Mouse (Mus musculus): ENCODE data around the gene Gm21985. TPM values are rescaled to one million over a fixed set of nuclear protein-coding genes. Genes with fewer than 3 reads are reported as not detected.

Gm21985 gene
- total RNA-seq, 2 experiments from 2014 or later: 3.7 TPM; not detected in 1

DNA sequence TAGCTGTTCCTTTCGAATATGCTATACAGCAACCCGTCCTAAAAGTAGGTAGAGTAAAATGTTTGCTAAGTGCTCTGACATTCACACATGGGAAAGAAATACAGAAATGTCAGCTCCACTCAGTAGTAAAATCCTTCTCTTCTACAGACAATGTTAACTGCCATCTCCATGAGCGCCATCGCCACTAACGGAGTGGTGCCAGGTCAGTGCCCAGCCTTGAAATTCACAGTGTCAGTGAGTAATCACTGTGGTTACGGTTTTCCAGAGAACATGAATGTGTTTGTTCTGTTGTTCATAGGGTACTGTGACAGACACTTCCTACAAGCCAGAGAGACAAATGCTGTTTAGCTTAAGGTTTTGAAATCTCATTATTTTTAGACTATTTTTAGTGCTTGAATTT is 71.1 kb downstream of the Gm21985 start:
- TF ChIP-seq CTCF (IDR thresholded peaks at IDR 0.05): no peak
- no peak for DNase-seq (ENCODE audit: extremely low spot score in 1 of 2, low spot score in 2 of 2)
- intact Hi-C loops (cut with DNase I): loop anchor here (10.0 kb wide), 2 partner anchors 72 to 142 kb away; partner anchors contain the start of genes Gm21985, Nop10 and Slc12a6
- no peak overlapping the region for H3K4me3 ChIP-seq
- H3K27ac ChIP-seq: no peak overlapping the region

DNA sequence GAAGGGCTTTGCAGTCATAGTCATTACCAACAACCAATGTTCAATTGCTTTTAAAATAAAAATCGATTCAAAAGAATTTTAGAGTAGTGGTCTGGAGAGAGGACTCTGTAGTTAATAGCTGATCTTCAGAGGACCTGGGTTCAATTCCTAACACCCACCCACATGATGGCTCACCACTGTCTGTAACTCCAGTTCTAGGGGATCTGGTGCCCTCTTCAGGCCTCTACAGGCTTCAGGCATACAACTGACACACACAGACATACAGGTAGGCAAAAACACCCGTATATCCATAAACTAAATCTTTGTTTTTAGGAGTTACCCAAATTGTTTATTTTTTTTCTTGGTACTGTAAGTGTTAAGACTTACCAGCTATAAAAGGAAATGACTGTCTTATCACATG is 73.6 kb downstream of the Gm21985 start:
- no peak for DNase-seq (ENCODE audit: extremely low spot score in 1 of 2, low spot score in 2 of 2)
- Histone ChIP-seq H3K4me3 (no peak overlapping the region), H3K27ac (no peak overlapping the region)
- peak; percentile 51 for TF ChIP-seq CTCF (IDR thresholded peaks at IDR 0.05)
- intact Hi-C loops (cut with DNase I): loop anchor here (1.0 to 10.0 kb wide), 3 partner anchors 75 to 145 kb away; partner anchors contain the start of genes Gm21985, Lpcat4, Nop10 and Slc12a6

DNA sequence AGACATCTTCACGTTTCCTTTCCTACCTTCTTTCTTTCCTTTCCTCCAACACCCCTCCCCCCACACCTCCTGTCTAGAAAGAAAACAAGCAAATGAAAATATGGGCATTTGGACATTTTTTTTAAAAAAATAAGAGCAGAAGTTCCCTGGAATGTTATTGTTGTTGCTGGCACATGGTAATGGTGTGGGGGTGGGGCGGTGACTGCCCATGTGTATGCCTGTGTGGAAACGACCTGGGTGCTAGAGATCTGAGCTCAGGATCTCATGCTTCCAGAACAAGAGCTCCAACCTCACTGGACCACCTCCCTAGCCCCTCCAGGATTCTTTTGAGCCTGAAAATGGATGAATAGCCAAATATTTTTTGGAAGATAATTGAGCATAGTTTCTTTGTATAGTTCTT is 75.0 kb downstream of the Gm21985 start:
- intact Hi-C loops (cut with DNase I): no loop called here
- no peak for DNase-seq (ENCODE audit: extremely low spot score in 1 of 2, low spot score in 2 of 2)
- no peak for TF ChIP-seq CTCF (IDR thresholded peaks at IDR 0.05)
- no peak overlapping the region for H3K27ac ChIP-seq
- no peak overlapping the region for H3K4me3 ChIP-seq

DNA sequence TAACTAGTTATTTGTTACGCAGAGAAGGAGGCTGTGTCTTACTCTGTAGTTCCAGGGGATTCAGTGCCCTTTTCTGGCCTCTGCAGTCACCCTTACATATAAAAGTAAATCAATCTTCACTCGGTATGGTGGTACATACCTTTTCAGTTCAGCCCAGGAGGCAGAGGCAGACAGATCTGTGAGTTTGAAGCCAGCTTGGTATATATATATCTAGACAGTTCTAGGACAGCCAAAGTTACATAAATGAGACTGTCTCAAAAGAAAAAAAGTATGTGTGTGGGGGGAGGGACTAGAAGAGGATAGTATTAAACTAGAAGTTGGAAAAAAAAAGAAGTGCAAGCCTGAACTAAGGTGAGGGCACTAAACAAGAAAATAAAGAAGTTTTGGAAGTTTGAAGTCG is 82.1 kb downstream of the Gm21985 start:
- Histone ChIP-seq H3K27ac (0 out of 2 replicates have a peak overlapping the region, but pooled peaks have one; percentile 4), H3K4me3 (no peak overlapping the region)
- intact Hi-C loops (cut with DNase I): no loop called here
- TF ChIP-seq CTCF (IDR thresholded peaks at IDR 0.05): no peak
- no peak for DNase-seq (ENCODE audit: extremely low spot score in 1 of 2, low spot score in 2 of 2)

DNA sequence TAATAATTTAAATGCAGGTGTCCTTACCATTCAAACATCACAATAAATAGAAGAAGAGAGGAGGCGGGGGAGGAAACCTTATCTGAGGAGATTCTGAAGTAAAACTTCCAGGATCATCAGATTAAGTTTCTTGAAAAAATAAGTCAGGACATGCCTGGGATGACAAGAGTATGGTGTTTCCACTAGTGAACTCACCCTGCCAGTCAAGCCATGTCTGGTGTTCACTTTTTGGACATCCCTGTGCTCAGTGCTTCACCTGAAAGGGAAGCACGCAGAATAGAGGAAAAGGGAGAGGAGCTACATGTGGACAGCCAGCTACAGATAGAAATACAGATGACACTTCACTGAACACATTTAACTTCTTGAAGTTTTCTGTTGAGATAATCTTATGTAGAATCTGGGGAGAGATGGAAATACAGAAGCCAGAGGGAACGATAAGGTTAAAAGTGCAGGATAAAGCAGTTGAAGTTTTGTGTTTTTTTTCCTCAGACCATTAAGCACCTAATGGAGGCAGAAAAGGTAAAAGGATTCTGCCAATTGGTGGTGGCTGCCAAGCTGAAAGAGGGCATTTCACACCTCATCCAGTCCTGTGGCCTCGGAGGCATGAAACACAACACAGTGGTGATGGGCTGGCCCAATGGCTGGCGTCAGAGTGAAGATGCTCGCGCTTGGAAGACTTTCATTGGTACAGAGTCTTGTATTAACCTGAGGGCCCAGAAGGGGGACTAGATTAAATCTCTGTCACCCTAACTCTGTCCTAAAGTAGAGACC is 87.8 kb downstream of the Gm21985 start:
- no peak for DNase-seq (ENCODE audit: extremely low spot score in 1 of 2, low spot score in 2 of 2)
- Histone ChIP-seq H3K4me3 (no peak overlapping the region), H3K27ac (no peak overlapping the region)
- intact Hi-C loops (cut with DNase I): no loop called here
- no peak for TF ChIP-seq CTCF (IDR thresholded peaks at IDR 0.05)

DNA sequence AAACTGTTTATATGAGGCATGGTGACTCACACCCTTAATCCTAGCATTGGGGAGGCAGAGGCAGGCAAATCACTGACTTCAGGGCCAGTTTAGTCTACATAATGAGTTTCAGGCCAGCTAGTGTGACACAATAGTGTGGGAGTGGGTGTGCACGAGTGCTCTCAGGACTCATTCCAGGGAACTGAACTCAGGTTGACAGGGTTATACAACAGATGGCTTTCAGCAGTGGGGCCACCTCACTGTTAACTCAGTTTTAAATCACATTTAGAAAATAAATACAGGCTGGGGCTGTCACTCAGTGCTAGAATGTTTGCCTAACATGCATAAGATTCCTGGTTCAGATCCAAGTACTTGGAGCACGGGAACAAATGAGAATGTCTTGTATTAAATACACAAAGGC is 93.5 kb downstream of the Gm21985 start:
- TF ChIP-seq CTCF (IDR thresholded peaks at IDR 0.05): no peak
- DNase-seq (ENCODE audit: extremely low spot score in 1 of 2, low spot score in 2 of 2): no peak
- intact Hi-C loops (cut with DNase I): no loop called here
- H3K27ac ChIP-seq: no peak overlapping the region
- H3K4me3 ChIP-seq: no peak overlapping the region

DNA sequence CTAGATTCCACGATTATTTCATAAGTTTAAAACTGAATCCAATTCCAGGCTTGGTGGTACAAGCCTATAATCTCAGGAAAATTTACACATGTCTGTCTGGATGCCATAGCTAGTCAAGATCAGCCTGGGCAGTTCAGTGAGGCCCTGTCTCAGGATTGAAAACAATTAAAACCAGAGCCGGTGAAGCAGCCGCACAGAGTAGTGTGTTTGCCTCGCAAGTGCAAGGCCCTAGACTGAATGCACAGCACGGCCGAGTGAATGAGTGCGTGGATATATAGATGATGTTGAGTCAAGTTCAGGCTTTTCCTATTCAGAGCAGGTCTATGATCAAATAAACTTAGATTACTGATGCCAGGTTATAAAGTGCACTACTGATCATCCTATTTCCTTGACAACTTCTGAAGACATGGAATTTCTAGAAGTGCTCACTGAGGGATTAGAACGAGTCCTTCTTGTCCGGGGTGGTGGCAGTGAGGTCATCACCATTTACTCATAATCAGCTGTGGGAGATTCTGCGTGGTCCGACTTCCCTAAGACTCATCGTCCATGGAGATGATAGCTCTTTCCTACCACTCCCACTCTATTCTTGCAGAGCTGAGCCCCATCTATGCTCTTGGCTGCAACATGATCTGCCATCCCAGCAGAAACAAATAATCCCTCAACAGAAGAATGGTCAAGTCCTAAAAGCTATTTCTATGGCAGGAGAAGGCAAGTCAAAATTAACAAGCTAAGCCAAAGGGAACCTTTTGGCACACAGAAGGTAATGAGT is 94.1 kb downstream of the Gm21985 start:
- no peak for TF ChIP-seq CTCF (IDR thresholded peaks at IDR 0.05)
- H3K27ac ChIP-seq: no peak overlapping the region
- DNase-seq (ENCODE audit: extremely low spot score in 1 of 2, low spot score in 2 of 2): no peak
- no peak overlapping the region for H3K4me3 ChIP-seq
- intact Hi-C loops (cut with DNase I): no loop called here

DNA sequence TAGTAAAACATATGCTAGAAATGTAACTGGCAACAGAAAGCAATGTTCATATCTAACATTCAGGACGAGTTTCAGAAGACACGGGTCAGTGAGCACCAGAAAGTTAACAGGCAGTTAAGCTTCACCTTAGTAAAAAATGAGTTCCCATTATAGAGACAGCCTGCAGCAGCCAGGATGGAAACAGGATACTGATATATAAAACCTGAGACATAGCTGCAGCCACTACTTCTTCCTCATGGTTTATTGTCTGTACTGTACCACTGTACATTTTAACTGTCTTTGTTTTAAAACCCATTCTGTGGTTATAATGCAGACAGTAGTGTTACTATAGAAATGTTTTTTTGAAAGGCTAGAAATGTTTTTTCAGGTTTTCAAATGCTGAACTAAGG is 94.7 kb downstream of the Gm21985 start:
- intact Hi-C loops (cut with DNase I): no loop called here
- TF ChIP-seq CTCF (IDR thresholded peaks at IDR 0.05): no peak

DNA sequence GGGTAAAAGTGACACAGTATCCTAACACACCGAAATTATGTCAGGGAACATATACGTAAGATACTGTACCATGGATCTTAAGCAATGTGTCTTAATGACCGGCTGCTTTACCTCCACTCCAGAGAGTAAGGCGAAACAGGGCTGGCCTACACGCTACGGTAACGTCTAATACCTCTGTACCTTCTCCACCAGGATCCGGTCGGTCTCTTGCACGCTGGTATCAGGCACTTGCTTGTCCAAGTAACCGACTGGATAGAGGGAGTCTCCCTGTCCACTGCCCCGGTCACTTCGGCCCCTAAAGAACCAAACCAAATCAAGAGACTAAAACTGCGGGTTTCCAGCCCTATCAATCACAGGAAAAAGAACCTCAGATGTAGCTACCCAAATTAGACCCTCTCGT is 101.1 kb downstream of the Gm21985 start:
- no peak for TF ChIP-seq CTCF (IDR thresholded peaks at IDR 0.05)
- H3K4me3 ChIP-seq: peak overlapping the region; percentile 90
- no peak for DNase-seq (ENCODE audit: extremely low spot score in 1 of 2, low spot score in 2 of 2)
- peak overlapping the region; percentile 96 for H3K27ac ChIP-seq
- intact Hi-C loops (cut with DNase I): loop anchor here (5.0 kb wide), 1 partner anchor 105 kb away; the partner anchor contains the start of gene Nop10

More for the DNA sequence above, 94.7 kb downstream of the Gm21985 start:
- Histone ChIP-seq H3K27ac (no peak overlapping the region), H3K4me3 (no peak overlapping the region)
- no peak for DNase-seq (ENCODE audit: extremely low spot score in 1 of 2, low spot score in 2 of 2)

DNA sequence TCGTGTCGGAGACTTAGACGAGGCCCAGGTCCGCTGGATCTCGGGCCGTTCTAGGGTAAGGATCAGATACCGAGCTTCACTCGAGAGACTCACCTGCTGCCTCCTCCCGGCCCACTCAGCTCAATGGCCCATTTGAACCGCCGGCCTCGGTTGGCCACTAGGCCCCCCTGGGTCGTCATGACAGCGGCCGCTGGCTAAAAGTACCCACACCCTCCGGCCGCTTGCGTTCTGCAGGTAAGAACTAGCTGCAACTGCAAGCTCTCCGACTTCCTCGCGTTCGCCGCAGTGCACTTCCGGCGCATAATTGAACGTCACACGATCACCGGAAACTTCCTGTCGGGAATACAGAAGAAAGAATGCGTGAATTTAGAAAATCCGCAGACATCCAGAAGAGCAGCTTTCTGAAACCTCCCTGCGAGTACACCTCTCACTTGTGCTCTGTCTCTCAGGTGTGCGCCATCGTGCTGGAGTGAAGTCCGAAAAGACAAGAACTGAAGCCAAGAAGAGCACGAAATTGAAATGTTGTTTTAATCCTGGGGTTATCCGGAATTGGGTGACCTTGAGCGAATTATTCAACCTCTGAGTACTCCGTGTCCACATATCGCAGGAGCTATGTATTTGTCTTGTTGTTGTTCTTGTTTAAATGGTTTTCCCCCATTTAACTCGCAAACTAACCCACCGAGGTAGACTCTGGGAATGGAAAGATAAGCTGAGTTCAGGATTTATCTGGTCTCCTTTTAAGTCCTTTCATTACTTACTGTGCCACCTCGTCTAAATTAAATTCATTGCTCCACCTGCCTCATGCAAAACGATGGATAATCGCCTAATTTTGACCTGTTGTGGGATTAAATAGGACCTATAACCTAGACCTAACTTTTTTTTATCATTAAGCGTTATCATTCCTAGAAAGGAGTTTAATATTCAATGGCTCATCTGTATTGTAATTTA is 101.9 kb downstream of the Gm21985 start, which contains the start of gene Emc4:
Gene Emc4 (minus strand): TSS at position 302 of the 948 bp plus-strand sequence.
- intact Hi-C loops (cut with DNase I): loop anchor here (5.0 kb wide), 1 partner anchor 106 kb away; the partner anchor contains the start of gene Nop10
- DNase-seq (ENCODE audit: extremely low spot score in 1 of 2, low spot score in 2 of 2): peak; percentile 91 to 92
- H3K4me3 ChIP-seq: peak within 1 kb of the TSS; percentile 90
- no peak; the same call in 1 of the 2 replicates for TF ChIP-seq CTCF (IDR thresholded peaks at IDR 0.05)
- peak within 1 kb of the TSS; percentile 96 for H3K27ac ChIP-seq

DNA sequence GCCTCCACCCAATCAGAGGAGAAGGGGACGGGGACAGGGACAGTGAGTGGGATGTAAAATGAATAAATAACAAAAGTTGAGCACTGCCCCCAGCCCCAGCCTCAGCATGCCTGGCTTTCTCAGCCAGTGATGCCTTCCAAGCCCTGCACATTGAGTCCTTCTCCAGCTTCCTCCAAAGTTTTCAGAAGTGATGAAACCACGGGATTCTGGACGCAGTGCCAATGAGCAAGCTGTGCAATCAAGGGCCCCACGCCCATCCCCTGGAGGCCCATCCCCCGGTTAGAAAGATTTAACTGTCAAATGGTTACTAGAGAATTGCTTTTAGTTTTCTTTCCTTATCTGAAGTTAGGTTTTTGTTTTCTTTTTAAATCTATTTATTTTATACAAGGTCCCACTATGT is 103.8 kb downstream of the Gm21985 start:
- no peak for DNase-seq (ENCODE audit: extremely low spot score in 1 of 2, low spot score in 2 of 2)

More for the DNA sequence above, 103.8 kb downstream of the Gm21985 start:
- Histone ChIP-seq H3K27ac (no peak overlapping the region), H3K4me3 (no peak overlapping the region)
- no peak for TF ChIP-seq CTCF (IDR thresholded peaks at IDR 0.05)
- intact Hi-C loops (cut with DNase I): loop anchor here (5.0 to 10.0 kb wide), 2 partner anchors 108 to 935 kb away; partner anchors contain the start of gene Nop10

Measured in left cerebral cortex, adult 2 months (tissue).